Mouse (Mus musculus) megakaryocyte progenitor cell, adult 5-6 weeks (primary cell): ENCODE results near the gene Olfr889. TPM values are rescaled to one million over a fixed set of nuclear protein-coding genes. Genes with fewer than 3 reads are reported as not detected.
"Not testable (repeated sequence)": the region's sequence is repeated elsewhere in the genome, so short reads cannot be mapped to it uniquely, and the experiment has no call there.

Experiments
- ATAC-seq: replicated peaks from 2 replicates; pipeline ENCODE4 v1.8.0; 2016; ENCODE audit warnings: mild to moderate bottlenecking, moderate TSS enrichment, inconsistent platforms; ENCODE audit not compliant: poor library complexity
- total RNA-seq, 2 experiments: library from RNA; stranded (forward) in 1 of 2; stranded (reverse) in 1 of 2; fragments of 157-497, 149-512 nt in 1 of 2; fragments of 200-1000 nt in 1 of 2; gene quantifications; 2 replicates each; pipeline versions ENCODE4 v1.2.3 to v1.2.4; 2015 to 2017

Olfr889 gene
- total RNA-seq (2015) (0.05 and 0.12 TPM in 2 replicates), total RNA-seq (2017) (not detected in 2 replicates)

GRCm38 (mm10) chr9:38114898-38115297 lies at the start of gene Olfr889:
TSS of gene Olfr889 (plus strand) at chr9:38115198.
- ATAC-seq: no peak

GRCm38 (mm10) chr9:38083772-38084171 lies 31.2 kb upstream of the Olfr889 start, which contains the start of gene Olfr887:
TSS of gene Olfr887 (plus strand) at chr9:38084072.
- no peak for ATAC-seq

- no peak for ATAC-seq
Observed at GRCm38 (mm10) chr9:38107828-38108227, 7.2 kb upstream of the Olfr889 start, which contains the start of gene Olfr888. TSS of gene Olfr888 (plus strand) at chr9:38108128.

GRCm38 (mm10) chr9:38142217-38142616 lies 27.2 kb downstream of the Olfr889 start, which contains the start of gene Olfr890:
TSS of gene Olfr890 (plus strand) at chr9:38142517.
- ATAC-seq: no peak

- not testable (repeated sequence) for ATAC-seq
Observed at GRCm38 (mm10) chr9:38168341-38168740, 53.3 kb downstream of the Olfr889 start.

Other genes starting within 250 kb of the Olfr889 start
- gene Olfr145, start 218.5 kb upstream of the Olfr889 start, total RNA-seq (2015): not detected in 2 replicates
- gene Olfr145, start 218.5 kb upstream of the Olfr889 start, total RNA-seq (2017): not detected in 2 replicates
- not detected in 2 replicates for gene Olfr878, start 197.4 kb upstream of the Olfr889 start, total RNA-seq (2015)
- not detected in 2 replicates for gene Olfr878, start 197.4 kb upstream of the Olfr889 start, total RNA-seq (2017)
- not detected in 2 replicates for gene Olfr881, start 123.4 kb upstream of the Olfr889 start, total RNA-seq (2015)
- gene Olfr881, start 123.4 kb upstream of the Olfr889 start, total RNA-seq (2017): not detected in 2 replicates
- gene Olfr883, start 89.4 kb upstream of the Olfr889 start, total RNA-seq (2015): not detected in 2 replicates
- gene Olfr883, start 89.4 kb upstream of the Olfr889 start, total RNA-seq (2017): not detected in 2 replicates
- gene Olfr884, start 68.6 kb upstream of the Olfr889 start, total RNA-seq (2015): not detected in 2 replicates
- gene Olfr884, start 68.6 kb upstream of the Olfr889 start, total RNA-seq (2017): not detected in 2 replicates
- gene Olfr885, start 53.9 kb upstream of the Olfr889 start, total RNA-seq (2015): not detected in 2 replicates
- gene Olfr885, start 53.9 kb upstream of the Olfr889 start, total RNA-seq (2017): not detected in 2 replicates
- not detected in 2 replicates for gene Olfr887, start 31.1 kb upstream of the Olfr889 start, total RNA-seq (2015)
- gene Olfr887, start 31.1 kb upstream of the Olfr889 start, total RNA-seq (2017): not detected in 2 replicates
- gene Olfr888, start 7.1 kb upstream of the Olfr889 start, total RNA-seq (2015): not detected in 2 replicates
- gene Olfr888, start 7.1 kb upstream of the Olfr889 start, total RNA-seq (2017): not detected in 2 replicates
- not detected in 2 replicates for gene Olfr890, start 27.3 kb downstream of the Olfr889 start, total RNA-seq (2015)
- not detected in 2 replicates for gene Olfr890, start 27.3 kb downstream of the Olfr889 start, total RNA-seq (2017)
- not detected in 2 replicates for gene Olfr891, start 65.6 kb downstream of the Olfr889 start, total RNA-seq (2015)
- gene Olfr891, start 65.6 kb downstream of the Olfr889 start, total RNA-seq (2017): not detected in 2 replicates
- not detected in 2 replicates for gene Olfr893, start 93.2 kb downstream of the Olfr889 start, total RNA-seq (2015)
- not detected in 2 replicates for gene Olfr893, start 93.2 kb downstream of the Olfr889 start, total RNA-seq (2017)
- not detected in 2 replicates for gene Olfr894, start 102.9 kb downstream of the Olfr889 start, total RNA-seq (2015)
- gene Olfr894, start 102.9 kb downstream of the Olfr889 start, total RNA-seq (2017): not detected in 2 replicates
- not detected in 2 replicates for gene Olfr143, start 137.6 kb downstream of the Olfr889 start, total RNA-seq (2015)
- not detected in 2 replicates for gene Olfr143, start 137.6 kb downstream of the Olfr889 start, total RNA-seq (2017)
- not detected in 2 replicates for gene Olfr895, start 152.7 kb downstream of the Olfr889 start, total RNA-seq (2015)
- gene Olfr895, start 152.7 kb downstream of the Olfr889 start, total RNA-seq (2017): not detected in 2 replicates
- not detected in 2 replicates for gene Olfr896-ps1, start 175.9 kb downstream of the Olfr889 start, total RNA-seq (2015)
- not detected in 2 replicates for gene Olfr896-ps1, start 175.9 kb downstream of the Olfr889 start, total RNA-seq (2017)
- gene Olfr25, start 213.9 kb downstream of the Olfr889 start, total RNA-seq (2015): not detected in 2 replicates
- gene Olfr25, start 213.9 kb downstream of the Olfr889 start, total RNA-seq (2017): not detected in 2 replicates
- not detected in 2 replicates for gene Olfr898, start 233.2 kb downstream of the Olfr889 start, total RNA-seq (2015)
- not detected in 2 replicates for gene Olfr898, start 233.2 kb downstream of the Olfr889 start, total RNA-seq (2017)